Mouse (Mus musculus) adrenal gland, adult 8-10 months (tissue): ENCODE measurements around the gene Cbarp. TPM values are rescaled to one million over a fixed set of nuclear protein-coding genes. Genes with fewer than 3 reads are reported as not detected.

ENCODE experiments used
- DNase-seq: peaks from one replicate; pipeline ENCODE4 v3.0.0; 2022
- total RNA-seq, 4 experiments: library from RNA; stranded (reverse); gene quantifications; 2 replicates each; pipeline ENCODE4 v1.2.4; 2022

Cbarp gene
- total RNA-seq, 4 experiments from 2014 or later = 58.4 to 92.4 (median 81.9) TPM

GRCm38 (mm10) chr10:80156752-80157053 lies 16.1 kb upstream of the Cbarp start:
- no peak for DNase-seq

- DNase-seq = no peak
Measured at GRCm38 (mm10) chr10:80156002-80156751, 15.5 kb upstream of the Cbarp start.

GRCm38 (mm10) chr10:80155277-80155676 lies 14.6 kb upstream of the Cbarp start:
- no peak for DNase-seq

GRCm38 (mm10) chr10:80154384-80154783 lies 13.7 kb upstream of the Cbarp start:
- no peak for DNase-seq

GRCm38 (mm10) chr10:80153713-80154112 lies 13.1 kb upstream of the Cbarp start:
- no peak for DNase-seq

- peak; percentile 83 for DNase-seq
Measured at GRCm38 (mm10) chr10:80152873-80153260, 12.2 kb upstream of the Cbarp start.

- DNase-seq = no peak
Measured at GRCm38 (mm10) chr10:80152071-80152872, 11.6 kb upstream of the Cbarp start.

GRCm38 (mm10) chr10:80151211-80152034 lies 10.8 kb upstream of the Cbarp start:
- no peak for DNase-seq

GRCm38 (mm10) chr10:80150226-80151210 lies 9.9 kb upstream of the Cbarp start:
- DNase-seq = no peak

GRCm38 (mm10) chr10:80149291-80150225 lies 8.9 kb upstream of the Cbarp start:
- DNase-seq = peak; percentile 98

- DNase-seq = peak; percentile 94
Measured at GRCm38 (mm10) chr10:80148610-80149290, 8.1 kb upstream of the Cbarp start.

GRCm38 (mm10) chr10:80147719-80148601 lies 7.3 kb upstream of the Cbarp start, which contains the start of gene Midn:
Midn (plus strand) TSS chr10:80148272.
- peak; percentile 86 for DNase-seq

- no peak for DNase-seq
Measured at GRCm38 (mm10) chr10:80147146-80147718, 6.6 kb upstream of the Cbarp start.

GRCm38 (mm10) chr10:80146568-80147011 lies 6.0 kb upstream of the Cbarp start:
- no peak for DNase-seq

GRCm38 (mm10) chr10:80145896-80146295 lies 5.3 kb upstream of the Cbarp start:
- DNase-seq = no peak

GRCm38 (mm10) chr10:80144864-80145838 lies 4.5 kb upstream of the Cbarp start:
- no peak for DNase-seq

GRCm38 (mm10) chr10:80144159-80144558 lies 3.5 kb upstream of the Cbarp start:
- DNase-seq = no peak
